Mouse (Mus musculus): ENCODE measurements around the gene Nsmce1.

Gene Nsmce1

GRCm38 (mm10) chr7:125490947-125491735 lies at the start of gene Nsmce1:
Gene Nsmce1 (minus strand): TSS chr7:125491596.
- peak; percentile 96 for DNase-seq

GRCm38 (mm10) chr7:125541026-125541425 lies 49.6 kb upstream of the Nsmce1 start:
- DNase-seq = no peak

DNA sequence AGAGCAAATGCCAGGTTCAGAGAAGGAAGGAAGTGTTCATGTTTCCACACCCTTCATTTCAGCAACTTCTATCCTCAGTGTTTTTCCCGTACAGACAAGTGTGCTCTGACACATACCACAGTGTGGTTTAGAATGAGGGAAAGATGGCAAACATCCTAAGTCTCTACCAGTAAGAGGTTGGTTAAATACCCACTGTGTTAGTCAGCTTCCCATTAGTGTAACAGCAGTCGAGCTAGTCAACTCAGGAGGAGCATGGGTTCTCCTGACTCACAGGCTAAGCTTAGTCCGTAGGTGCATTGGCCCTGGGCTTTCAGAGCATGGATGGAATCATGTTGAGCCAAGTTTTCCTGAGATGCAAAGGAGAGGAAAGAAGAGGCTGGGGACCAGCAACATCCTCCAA lies 48.0 kb upstream of the Nsmce1 start:
- no peak for DNase-seq

DNA sequence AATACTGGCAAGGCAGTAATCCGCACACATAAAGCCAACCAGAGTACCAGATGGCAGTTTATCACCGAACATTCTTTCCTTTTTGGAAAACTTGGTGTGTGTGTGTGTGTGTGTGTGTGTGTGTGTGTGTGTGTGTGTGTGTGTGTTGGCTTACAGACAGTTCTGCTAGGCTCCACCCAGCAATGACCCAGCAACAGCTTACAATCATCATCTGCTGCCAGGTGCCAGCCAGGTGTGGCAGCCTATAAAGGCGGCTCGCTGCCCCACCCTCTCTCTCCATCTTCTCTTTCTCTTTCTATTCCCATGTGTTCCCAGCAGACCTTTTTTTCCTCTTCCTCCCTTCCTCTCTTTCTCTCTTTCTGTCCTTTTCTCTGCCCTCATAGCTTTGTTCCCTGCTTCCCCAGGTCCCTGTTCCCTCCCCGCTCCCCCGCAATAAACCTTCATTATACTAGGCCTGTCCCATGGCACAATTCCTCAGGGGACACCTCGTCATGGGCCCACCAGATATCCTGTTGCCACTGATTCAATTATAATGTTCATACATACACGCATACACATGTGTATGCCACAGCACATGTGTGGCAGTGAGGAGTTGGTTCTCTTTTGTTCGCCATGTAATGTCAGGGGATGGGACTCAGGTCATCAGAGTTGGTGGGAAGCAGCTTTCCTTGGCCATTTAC lies 36.6 kb upstream of the Nsmce1 start:
- no peak for DNase-seq

DNA sequence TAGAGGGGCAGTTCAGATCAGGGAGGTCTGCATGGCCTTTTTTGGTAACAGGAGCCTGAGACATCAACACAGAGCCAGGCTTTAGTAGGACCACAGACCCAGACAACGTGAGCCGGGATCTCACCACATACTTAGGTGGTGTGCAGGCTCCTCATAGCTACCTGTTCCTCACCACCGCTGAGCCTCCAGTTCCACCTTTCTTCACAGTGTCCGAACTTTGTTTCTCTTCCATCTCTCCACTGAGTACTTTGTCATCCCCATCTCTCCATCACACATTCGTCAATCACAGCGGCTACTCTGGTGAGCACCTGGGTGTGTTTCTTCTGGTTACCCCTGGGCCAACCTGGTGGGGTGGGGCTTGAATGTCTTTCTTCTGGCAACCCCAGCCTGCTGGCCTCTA lies 35.8 kb upstream of the Nsmce1 start:
- no peak for DNase-seq

DNA sequence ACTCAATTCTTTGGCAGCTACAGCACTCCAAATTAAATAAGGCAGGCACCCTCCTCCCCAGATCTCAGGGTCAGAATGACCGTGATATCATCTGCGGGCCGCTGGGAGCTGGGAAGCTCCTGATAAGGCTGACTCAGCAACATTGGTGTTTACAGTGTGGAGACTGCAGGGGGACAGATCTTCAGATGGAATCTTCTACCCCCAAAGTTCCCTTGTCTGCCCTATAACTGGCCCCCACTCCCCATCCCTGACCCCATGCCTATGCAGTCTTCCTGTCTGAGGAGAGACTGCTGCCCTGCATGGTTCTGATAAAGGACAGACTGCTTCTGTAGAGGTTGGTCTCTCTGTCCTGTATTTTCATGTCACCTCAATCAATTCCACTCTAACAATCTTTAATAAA lies 31.7 kb upstream of the Nsmce1 start:
- DNase-seq = no peak

GRCm38 (mm10) chr7:125519715-125520114 lies 28.3 kb upstream of the Nsmce1 start:
- DNase-seq = no peak

GRCm38 (mm10) chr7:125517470-125517869 lies 26.1 kb upstream of the Nsmce1 start:
- DNase-seq = no peak

GRCm38 (mm10) chr7:125516723-125517122 lies 25.3 kb upstream of the Nsmce1 start:
- DNase-seq = no peak

- DNase-seq = no peak
Measured at GRCm38 (mm10) chr7:125515081-125515853, 23.9 kb upstream of the Nsmce1 start.

DNA sequence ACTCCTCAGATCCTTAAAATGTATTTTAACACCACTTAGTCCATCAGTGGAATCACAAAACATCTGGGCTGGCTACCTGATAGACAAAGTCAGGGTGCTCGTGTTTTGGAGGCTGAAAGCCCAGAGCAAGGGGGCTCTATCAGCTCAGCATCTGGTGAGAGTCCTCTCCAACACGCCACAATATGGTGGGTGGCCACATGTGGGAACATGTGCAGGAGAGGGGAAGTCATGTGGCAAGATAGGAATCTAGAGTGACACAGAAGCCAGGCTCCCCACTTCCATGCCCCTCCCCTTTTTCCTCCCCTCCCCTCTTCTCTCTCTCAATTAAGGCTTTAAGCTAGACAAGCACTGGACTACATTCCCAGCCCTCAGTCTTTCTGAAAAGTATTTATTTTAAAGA lies 20.5 kb upstream of the Nsmce1 start:
- DNase-seq = no peak

GRCm38 (mm10) chr7:125511432-125511831 lies 20.0 kb upstream of the Nsmce1 start:
- DNase-seq = no peak

GRCm38 (mm10) chr7:125507279-125507678 lies 15.9 kb upstream of the Nsmce1 start:
- no peak for DNase-seq

DNA sequence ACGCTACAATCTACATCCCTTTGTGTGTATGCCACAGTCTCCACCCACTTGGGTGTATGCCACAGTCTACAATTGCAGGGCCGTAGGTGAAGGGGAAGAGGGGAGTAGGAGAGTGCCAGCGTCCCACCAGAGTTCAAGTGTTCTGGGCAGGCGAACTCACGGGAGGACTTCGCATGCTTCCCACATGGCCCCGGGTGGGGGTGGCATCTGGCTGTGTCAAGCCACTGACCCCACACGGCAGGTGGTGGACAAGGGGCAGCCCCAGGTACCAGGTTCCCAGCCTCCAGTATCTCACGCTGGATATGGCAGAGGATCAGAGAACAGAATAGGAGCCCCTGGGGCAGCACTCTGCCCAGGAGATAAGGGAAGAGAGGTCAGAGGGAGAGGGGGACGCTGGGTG lies 14.2 kb upstream of the Nsmce1 start:
- DNase-seq = no peak

DNA sequence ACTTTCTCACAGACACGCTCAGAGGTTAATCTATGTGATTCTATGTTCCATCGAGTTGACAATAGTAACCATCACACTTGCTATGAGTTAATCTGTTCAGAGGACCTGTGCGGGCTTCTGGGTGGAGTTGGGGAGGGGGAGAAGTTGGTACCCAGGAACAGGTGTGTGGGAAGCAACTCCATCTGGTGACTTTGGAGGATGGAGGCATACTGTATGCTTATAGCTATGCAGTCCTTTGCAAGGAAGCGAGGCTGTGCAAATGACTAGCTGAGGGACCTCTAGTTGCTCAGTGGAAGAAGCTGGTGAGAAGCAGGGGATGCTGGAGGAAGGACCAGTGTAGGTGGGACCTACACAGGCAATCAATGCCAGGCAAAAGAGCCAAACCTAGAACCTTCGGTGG lies 13.2 kb upstream of the Nsmce1 start:
- DNase-seq = no peak

DNA sequence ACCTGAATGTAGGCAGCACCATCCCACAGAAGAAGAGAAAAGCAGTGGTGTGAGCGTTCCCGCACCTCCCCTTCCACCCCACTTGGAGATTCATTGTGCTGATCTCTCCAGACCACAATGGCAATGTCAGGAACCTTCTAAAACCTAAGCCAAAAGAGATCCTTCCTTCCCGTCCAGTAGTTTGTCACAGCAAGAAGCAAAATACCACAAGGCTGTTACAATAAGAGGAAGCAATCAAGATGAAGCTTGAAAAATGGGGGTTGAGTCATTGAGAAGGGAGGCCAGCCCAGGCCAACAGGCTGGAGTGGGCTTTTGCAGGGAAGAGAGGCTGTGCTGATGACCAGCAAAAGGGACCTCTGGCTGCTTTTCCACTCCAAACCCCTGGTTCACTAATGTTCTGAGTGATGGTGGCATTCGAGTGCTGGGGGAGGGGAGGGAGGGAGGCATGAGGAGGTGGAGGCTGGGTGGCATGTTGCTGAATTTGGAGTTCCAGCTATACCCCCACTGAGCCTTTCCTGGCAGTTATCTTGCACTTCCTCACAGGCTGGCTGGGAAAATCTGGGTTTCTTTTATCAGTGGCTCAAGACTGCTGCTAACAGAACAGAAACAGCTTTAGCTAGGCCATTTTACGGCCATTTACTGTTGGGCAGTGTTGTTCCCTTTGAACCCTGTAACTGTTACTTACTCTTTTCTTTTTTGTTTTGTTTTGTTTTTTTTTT lies 12.1 kb upstream of the Nsmce1 start:
- DNase-seq = no peak

- DNase-seq = no peak
Measured at GRCm38 (mm10) chr7:125500879-125501278, 9.5 kb upstream of the Nsmce1 start.

GRCm38 (mm10) chr7:125499927-125500868 lies 8.8 kb upstream of the Nsmce1 start:
- DNase-seq = no peak

DNA sequence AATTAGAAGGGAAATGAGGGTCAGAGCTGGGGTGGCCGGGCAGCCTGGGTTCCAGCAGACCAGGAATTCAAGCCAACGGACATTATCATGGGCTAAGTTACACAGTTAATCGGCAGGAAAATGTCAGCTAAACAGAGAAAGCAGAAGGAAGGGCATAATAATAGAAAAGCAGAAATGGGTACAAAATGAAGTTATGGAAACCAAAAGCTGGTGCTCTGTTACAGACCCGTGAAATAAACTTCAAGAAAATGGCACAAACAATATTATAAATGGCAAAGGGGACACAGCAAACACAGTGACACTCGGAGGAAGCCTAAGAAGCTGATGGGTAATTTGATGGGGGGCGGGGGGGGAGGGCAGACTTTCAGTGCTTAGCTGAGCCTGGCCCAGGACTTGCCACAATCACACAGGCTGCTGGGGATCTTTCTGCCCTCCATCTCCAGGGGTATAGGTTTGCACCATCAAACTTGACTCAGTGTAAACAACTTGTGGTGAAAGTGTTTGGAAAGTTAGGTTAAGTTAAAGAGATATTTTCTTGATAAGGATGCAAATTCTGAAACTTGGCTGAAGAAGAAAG lies 4.6 kb upstream of the Nsmce1 start:
- no peak for DNase-seq

GRCm38 (mm10) chr7:125492551-125492950 lies 1.2 kb upstream of the Nsmce1 start:
- DNase-seq = no peak

DNA sequence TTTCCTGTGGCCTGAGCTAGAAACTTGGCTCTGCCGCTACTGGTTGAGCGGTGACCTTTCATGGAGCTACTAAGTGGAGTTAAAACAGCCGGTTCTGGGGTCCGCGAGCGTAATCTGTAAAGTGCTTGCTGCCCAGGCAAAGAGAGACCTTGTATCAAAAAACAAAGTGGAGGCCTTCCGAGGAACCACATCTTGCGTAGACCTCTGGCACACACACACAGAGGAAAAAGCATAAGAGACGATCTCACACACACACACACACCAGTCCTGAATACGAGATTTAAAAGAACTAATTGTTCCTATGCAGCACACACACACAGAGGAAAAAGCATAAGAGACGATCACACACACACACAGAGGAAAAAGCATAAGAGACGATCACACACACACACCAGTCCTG lies 364 bp upstream of the Nsmce1 start:
- no peak for DNase-seq

- DNase-seq = peak; percentile 40
Measured at GRCm38 (mm10) chr7:125489636-125490035, 1.8 kb downstream of the Nsmce1 start.
